8 mouse cellular contexts compared by ENCODE assay signal in the genomic region with DNA sequence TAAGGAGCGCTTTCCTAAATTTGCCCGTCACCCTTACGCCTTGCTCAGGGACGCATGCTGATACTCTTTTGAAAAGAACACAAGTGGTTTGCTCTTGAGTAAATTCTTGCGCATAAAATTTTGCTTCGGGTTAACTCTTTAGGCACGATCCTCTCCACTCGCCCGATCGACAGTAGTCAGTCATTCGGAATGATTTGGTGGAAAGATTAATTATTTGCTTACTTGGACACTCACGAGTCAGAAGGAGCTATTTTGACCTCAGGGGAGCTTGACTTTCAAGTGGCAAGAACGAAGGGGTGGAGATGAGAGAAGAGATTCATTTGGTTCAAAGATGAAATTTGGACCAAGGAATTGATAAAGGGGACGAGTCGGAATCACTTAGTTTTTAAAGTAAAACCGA. TPM values are rescaled to one million over a fixed set of nuclear protein-coding genes. Genes with fewer than 3 reads are reported as not detected.
A peak's percentile ranks its signal among the peaks of the same experiment; 100 is the strongest.
DNase-seq lines count a peak whose midpoint lies in the region; ATAC-seq and TF ChIP-seq lines count a peak whose summit lies in the region.

No protein-coding gene starts in this region.

- peak overlapping the region; percentile 87 for H3K4me2 ChIP-seq in hindbrain, embryonic 14.5 days (replicated peaks)
- peak overlapping the region; percentile 66 for H3K4me2 ChIP-seq in midbrain, embryonic 11.5 days

- 0 out of 2 replicates have a peak overlapping the region, but pooled peaks have one; percentile 24 for H3K27ac ChIP-seq in bone marrow macrophage, adult 2 months (ENCODE audit: insufficient read depth, low read depth, low read length)
- no peak overlapping the region for H3K27ac ChIP-seq in hindbrain, embryonic 14.5 days
- H3K27ac ChIP-seq in midbrain, embryonic 11.5 days (ENCODE audit: low read depth, low read length) = no peak overlapping the region

- peak overlapping the region; percentile 80 for H3K9ac ChIP-seq in hindbrain, embryonic 14.5 days
- H3K9ac ChIP-seq in midbrain, embryonic 11.5 days (ENCODE audit: low read length) = peak overlapping the region; percentile 96

- DNase-seq in kidney, adult 18-20 months = peak; percentile 7
- no peak for DNase-seq in kidney, postnatal 4 days
- peak; percentile 42 for DNase-seq in hindbrain, embryonic 14.5 days (ENCODE audit: low spot score)
- DNase-seq in midbrain, embryonic 11.5 days (ENCODE audit: low spot score, missing footprints) = peak; percentile 90
- no peak for DNase-seq in right cerebral cortex, postnatal 25 days
- DNase-seq in adrenal gland, postnatal 25 days = no peak

- no peak for TF ChIP-seq CTCF in bone marrow macrophage, adult 2 months (IDR thresholded peaks at IDR 0.05; ENCODE audit: low read depth, low read length)

- H3K4me3 ChIP-seq in bone marrow macrophage, adult 2 months (ENCODE audit: insufficient read depth, low read length) = peak overlapping the region; percentile 89
- H3K4me3 ChIP-seq in hindbrain, embryonic 14.5 days (replicated peaks; ENCODE audit: low read length) = peak overlapping the region; percentile 78
- H3K4me3 ChIP-seq in midbrain, embryonic 11.5 days (ENCODE audit: low read depth, low read length) = peak overlapping the region; percentile 91

- H3K9me3 ChIP-seq in hindbrain, embryonic 14.5 days (ENCODE audit: control insufficient read depth, low read length) = no peaks in the 10 kb centered on the region
- H3K9me3 ChIP-seq in midbrain, embryonic 11.5 days (ENCODE audit: control insufficient read depth, low read length) = no peaks in the 10 kb centered on the region

- TF ChIP-seq POLR2A in bone marrow macrophage, adult 2 months (IDR thresholded peaks at IDR 0.05; ENCODE audit: borderline replicate concordance, low read depth, low read length) = no peak

- peak; percentile 1; the same call in 1 of the 2 replicates for ATAC-seq in hindbrain, embryonic 14.5 days (ENCODE audit: low FRiP score)
- ATAC-seq in midbrain, embryonic 11.5 days (ENCODE audit: low FRiP score) = peak; percentile 22; the same call in 1 of the 2 replicates
- no peak for ATAC-seq in monocyte, adult 5-6 weeks (replicated peaks; ENCODE audit: insufficient number of reproducible peaks, low FRiP score, low TSS enrichment, poor library complexity, severe bottlenecking)

- no peaks in the 10 kb centered on the region for H3K27me3 ChIP-seq in hindbrain, embryonic 14.5 days (ENCODE audit: control insufficient read depth, insufficient read depth, low read length)
- H3K27me3 ChIP-seq in midbrain, embryonic 11.5 days (ENCODE audit: control insufficient read depth, insufficient read depth, low read length) = no peaks in the 10 kb centered on the region

- H3K4me1 ChIP-seq in bone marrow macrophage, adult 2 months (ENCODE audit: control insufficient read depth, insufficient read depth, low read length) = peaks cover 16% of the 10 kb centered on the region
- H3K4me1 ChIP-seq in hindbrain, embryonic 14.5 days (replicated peaks; ENCODE audit: control insufficient read depth, insufficient read depth, low read length) = peaks cover 21% of the 10 kb centered on the region
- H3K4me1 ChIP-seq in midbrain, embryonic 11.5 days (ENCODE audit: control insufficient read depth, insufficient read depth, low read length) = peaks cover 11% of the 10 kb centered on the region

- WGBS in hindbrain, embryonic 14.5 days = 4% methylated on average over 16 of the region's 16 CpGs
- 6% methylated on average over 16 of the region's 16 CpGs for WGBS in midbrain, embryonic 11.5 days

- peaks cover 53% of the 10 kb centered on the region for H3K36me3 ChIP-seq in hindbrain, embryonic 14.5 days (replicated peaks; ENCODE audit: control insufficient read depth, insufficient read depth)
- H3K36me3 ChIP-seq in midbrain, embryonic 11.5 days (ENCODE audit: control insufficient read depth, insufficient read depth, low read length) = peaks cover 13% of the 10 kb centered on the region

RNA-seq across cellular contexts. Expression of a gene that starts 0.4 kb away (rescaled TPM):
- polyA plus RNA-seq in bone marrow macrophage, adult 2 months (2012; ENCODE audit: insufficient read depth, insufficient read length, missing spikeins) = 11.2 and 14.3 TPM in 2 replicates
- polyA plus RNA-seq in hindbrain, embryonic 14.5 days (2014; fragmentation: Nextera tagmentation; extraction: Ambion mirVana) = 28.7 and 36.3 TPM in 2 replicates
- 37.6 TPM in 2 replicates for polyA plus RNA-seq in midbrain, embryonic 11.5 days (2014; fragmentation: Nextera tagmentation; extraction: Ambion mirVana)
- total RNA-seq in adrenal gland, postnatal 25 days (2021) = 20.4 and 23.6 TPM in 2 replicates
- total RNA-seq in monocyte, adult 5-6 weeks (2017) = 29.1 to 63.3 TPM (median 38.0 TPM) in 3 replicates

RNA-seq across cellular contexts. Expression of a gene that starts 0.5 kb away (rescaled TPM):
- 150 and 162 TPM in 2 replicates for polyA plus RNA-seq in bone marrow macrophage, adult 2 months (2012; ENCODE audit: insufficient read depth, insufficient read length, missing spikeins)
- 195 and 248 TPM in 2 replicates for polyA plus RNA-seq in hindbrain, embryonic 14.5 days (2014; fragmentation: Nextera tagmentation; extraction: Ambion mirVana)
- polyA plus RNA-seq in midbrain, embryonic 11.5 days (2014; fragmentation: Nextera tagmentation; extraction: Ambion mirVana) = 283 and 306 TPM in 2 replicates
- total RNA-seq in adrenal gland, postnatal 25 days (2021) = 146 and 153 TPM in 2 replicates
- 58.5 to 81.5 TPM (median 77.2 TPM) in 3 replicates for total RNA-seq in monocyte, adult 5-6 weeks (2017)

RNA-seq across cellular contexts. Expression of a gene that starts 27.9 kb away (rescaled TPM):
- polyA plus RNA-seq in bone marrow macrophage, adult 2 months (2012; ENCODE audit: insufficient read depth, insufficient read length, missing spikeins) = 83.4 and 83.5 TPM in 2 replicates
- 101 and 102 TPM in 2 replicates for polyA plus RNA-seq in hindbrain, embryonic 14.5 days (2014; fragmentation: Nextera tagmentation; extraction: Ambion mirVana)
- polyA plus RNA-seq in midbrain, embryonic 11.5 days (2014; fragmentation: Nextera tagmentation; extraction: Ambion mirVana) = 173 and 176 TPM in 2 replicates
- total RNA-seq in adrenal gland, postnatal 25 days (2021) = 67.9 and 83.8 TPM in 2 replicates
- total RNA-seq in monocyte, adult 5-6 weeks (2017) = 144 to 150 TPM (median 147 TPM) in 3 replicates

RNA-seq across cellular contexts. Expression of a gene that starts 50.3 kb away (rescaled TPM):
- polyA plus RNA-seq in bone marrow macrophage, adult 2 months (2012; ENCODE audit: insufficient read depth, insufficient read length, missing spikeins) = not detected in 2 replicates
- polyA plus RNA-seq in hindbrain, embryonic 14.5 days (2014; fragmentation: Nextera tagmentation; extraction: Ambion mirVana) = not detected in 2 replicates
- polyA plus RNA-seq in midbrain, embryonic 11.5 days (2014; fragmentation: Nextera tagmentation; extraction: Ambion mirVana) = not detected in 2 replicates
- total RNA-seq in adrenal gland, postnatal 25 days (2021) = not detected in 2 replicates
- not detected in 3 replicates for total RNA-seq in monocyte, adult 5-6 weeks (2017)

RNA-seq across cellular contexts. Expression of a gene that starts 56.1 kb away (rescaled TPM):
- 134 and 139 TPM in 2 replicates for polyA plus RNA-seq in bone marrow macrophage, adult 2 months (2012; ENCODE audit: insufficient read depth, insufficient read length, missing spikeins)
- polyA plus RNA-seq in hindbrain, embryonic 14.5 days (2014; fragmentation: Nextera tagmentation; extraction: Ambion mirVana) = 72.0 and 72.5 TPM in 2 replicates
- 56.1 and 61.8 TPM in 2 replicates for polyA plus RNA-seq in midbrain, embryonic 11.5 days (2014; fragmentation: Nextera tagmentation; extraction: Ambion mirVana)
- 214 and 293 TPM in 2 replicates for total RNA-seq in adrenal gland, postnatal 25 days (2021)
- 143 to 275 TPM (median 270 TPM) in 3 replicates for total RNA-seq in monocyte, adult 5-6 weeks (2017)

Comparison
In these comparisons a context has a peak if more than half of its experiments do, and no peak if none do; other contexts are left out.
1. DNase-seq: peak in kidney, adult 18-20 months (single experiment), hindbrain, embryonic 14.5 days (single experiment) and midbrain, embryonic 11.5 days (single experiment); none in kidney, postnatal 4 days (0 of 2), right cerebral cortex, postnatal 25 days (single experiment) and adrenal gland, postnatal 25 days (single experiment).
2. Peak in every context shown above with its lines, with median percentiles within 50 percentile points of each other: H3K4me3 ChIP-seq.